Mouse (Mus musculus) CH12.LX (cell line): Measurements from ENCODE around the gene Morf4l1. TPM values are rescaled to one million over a fixed set of nuclear protein-coding genes. Genes with fewer than 3 reads are reported as not detected.
A peak's percentile ranks its signal among the peaks of the same experiment; 100 is the strongest.

Experiments used
- DNase-seq: peaks from one replicate; pipeline ENCODE4 v3.0.0-alpha.2; 2013; ENCODE audit errors: extremely low read depth
- H3K27ac ChIP-seq: 2 replicates; pipeline ENCODE4 v1.5.1; 2012; ENCODE audit warnings: low read depth, mild to moderate bottlenecking, control low read depth, moderate library complexity; ENCODE audit not compliant: insufficient read depth
- H3K27me3 ChIP-seq: replicated peaks from 2 replicates; pipeline ENCODE3; 2012; ENCODE audit warnings: inconsistent platforms
- H3K36me3 ChIP-seq, 2 experiments: replicated peaks in 1 of 2; 2 replicates each; pipeline versions ENCODE3 to v1.6.1; 2012; ENCODE audit warnings: inconsistent platforms in 1 of 2, low read length in 1 of 2, mild to moderate bottlenecking in 1 of 2, mixed read lengths in 1 of 2, moderate library complexity in 1 of 2; ENCODE audit not compliant: control insufficient read depth in 1 of 2, insufficient read depth in 1 of 2
- H3K4me1 ChIP-seq, 2 experiments: 2 replicates each; pipeline ENCODE4 v1.6.1; 2012; ENCODE audit warnings: inconsistent platforms in 1 of 2, moderate library complexity in 1 of 2; ENCODE audit not compliant: insufficient read depth in 2 of 2, control insufficient read depth in 1 of 2
- H3K4me2 ChIP-seq: 2 replicates; pipeline ENCODE4 v1.6.1; 2012; ENCODE audit warnings: low read depth, mild to moderate bottlenecking, control low read depth; ENCODE audit not compliant: poor library complexity, insufficient read depth, severe bottlenecking
- H3K4me3 ChIP-seq, 3 experiments: fragments of 150-350 bp in 1 of 3; sonication (generic) in 1 of 3; replicated peaks in 1 of 3; 2 replicates each; pipeline versions ENCODE3 to v1.5.1; 2011 to 2012; ENCODE audit warnings: low read depth in 2 of 3, low read length in 2 of 3, mild to moderate bottlenecking in 2 of 3, moderate library complexity in 2 of 3, control low read depth in 1 of 3, improper control_type of control experiment in 1 of 3, inconsistent platforms in 1 of 3, mixed read lengths in 1 of 3; ENCODE audit not compliant: poor library complexity in 1 of 3
- H3K79me2 ChIP-seq: replicated peaks from 2 replicates; pipeline ENCODE4 v1.6.1; 2012; ENCODE audit warnings: mild to moderate bottlenecking, moderate library complexity; ENCODE audit not compliant: control insufficient read depth, poor library complexity, insufficient read depth, severe bottlenecking; ENCODE audit errors: extremely low read depth
- H3K9ac ChIP-seq: 2 replicates; pipeline ENCODE4 v1.6.1; 2012; ENCODE audit warnings: low read depth, mild to moderate bottlenecking, control low read depth, moderate library complexity; ENCODE audit not compliant: insufficient read depth
- H3K9me3 ChIP-seq: replicated peaks from 2 replicates; pipeline ENCODE3; 2012; ENCODE audit warnings: low read length, inconsistent platforms, mixed read lengths
- CHD1 ChIP-seq: IDR thresholded peaks from 2 replicates; pipeline ENCODE4 v1.6.1; 2012; ENCODE audit warnings: low read depth, low read length, improper control_type of control experiment, inconsistent platforms
- CTCF ChIP-seq, 2 experiments: IDR thresholded peaks in 1 of 2; conservative IDR thresholded peaks in 1 of 2; 2 replicates each; pipeline ENCODE4 v1.5.1; 2011 to 2012; ENCODE audit warnings: low read depth in 2 of 2, low read length in 2 of 2, improper control_type of control experiment in 1 of 2, inconsistent platforms in 1 of 2, mild to moderate bottlenecking in 1 of 2, moderate library complexity in 1 of 2
- E2F4 ChIP-seq: IDR thresholded peaks from 2 replicates; pipeline ENCODE4 v1.6.1; 2011; ENCODE audit warnings: low read depth, low read length, improper control_type of control experiment; ENCODE audit not compliant: insufficient replicate concordance
- ELF1 ChIP-seq: IDR thresholded peaks from 2 replicates; pipeline ENCODE4 v1.6.1; 2014; ENCODE audit warnings: low read depth, mild to moderate bottlenecking, inconsistent platforms, low read length, improper control_type of control experiment
- EP300 ChIP-seq: IDR thresholded peaks from 2 replicates; pipeline ENCODE4 v1.6.1; 2011; ENCODE audit warnings: low read length, improper control_type of control experiment
- ETS1 ChIP-seq: conservative IDR thresholded peaks from 2 replicates; pipeline ENCODE4 v1.6.1; 2012; ENCODE audit warnings: low read depth, mild to moderate bottlenecking, inconsistent platforms, low read length, improper control_type of control experiment, moderate library complexity
- JUN ChIP-seq: IDR thresholded peaks from 2 replicates; pipeline ENCODE4 v1.6.1; 2011; ENCODE audit warnings: low read depth, mild to moderate bottlenecking, low read length, improper control_type of control experiment, moderate library complexity; ENCODE audit not compliant: insufficient read depth
- JUND ChIP-seq: conservative IDR thresholded peaks from 2 replicates; pipeline ENCODE4 v1.6.1; 2011; ENCODE audit warnings: low read depth, low read length, improper control_type of control experiment
- KAT2A ChIP-seq: IDR thresholded peaks from 2 replicates; pipeline ENCODE4 v1.6.1; 2012; ENCODE audit warnings: low read length, improper control_type of control experiment, inconsistent platforms; ENCODE audit not compliant: insufficient replicate concordance
- MAZ ChIP-seq: IDR thresholded peaks from 2 replicates; pipeline ENCODE4 v1.6.1; 2012; ENCODE audit warnings: low read depth, mild to moderate bottlenecking, inconsistent platforms, low read length, improper control_type of control experiment, moderate library complexity
- MEF2A ChIP-seq: IDR thresholded peaks from 2 replicates; pipeline ENCODE4 v1.6.1; 2014; ENCODE audit warnings: low read depth, mild to moderate bottlenecking, inconsistent platforms, low read length, improper control_type of control experiment, borderline replicate concordance
- NELFE ChIP-seq: IDR thresholded peaks from 2 replicates; pipeline ENCODE4 v1.6.1; 2011; ENCODE audit warnings: low read depth, low read length, improper control_type of control experiment
- POLR2A ChIP-seq: IDR thresholded peaks from 2 replicates; pipeline ENCODE4 v1.6.1; 2011; ENCODE audit warnings: low read depth, mild to moderate bottlenecking, improper control_type of control experiment, low read length
- POLR2AphosphoS2 ChIP-seq: IDR thresholded peaks from 2 replicates; pipeline ENCODE4 v1.6.1; 2011; ENCODE audit warnings: low read depth, low read length, improper control_type of control experiment
- RAD21 ChIP-seq: IDR thresholded peaks from 2 replicates; pipeline ENCODE4 v1.6.1; 2011; ENCODE audit warnings: low read depth, mild to moderate bottlenecking, low read length, improper control_type of control experiment, moderate library complexity
- SIN3A ChIP-seq: IDR thresholded peaks from 2 replicates; pipeline ENCODE4 v1.6.1; 2012; ENCODE audit warnings: low read length, improper control_type of control experiment, inconsistent platforms
- SMC3 ChIP-seq: IDR thresholded peaks from 2 replicates; pipeline ENCODE4 v1.6.1; 2011; ENCODE audit warnings: low read depth, low read length, improper control_type of control experiment
- TBP ChIP-seq: conservative IDR thresholded peaks from 2 replicates; pipeline ENCODE4 v1.6.1; 2011; ENCODE audit warnings: low read depth, low read length, improper control_type of control experiment
- TCF12 ChIP-seq: IDR thresholded peaks from 2 replicates; pipeline ENCODE4 v1.6.1; 2014; ENCODE audit warnings: low read depth, mild to moderate bottlenecking, inconsistent platforms, low read length, improper control_type of control experiment
- UBTF ChIP-seq: IDR thresholded peaks from 2 replicates; pipeline ENCODE4 v1.6.1; 2012; ENCODE audit warnings: low read depth, mild to moderate bottlenecking, inconsistent platforms, low read length, improper control_type of control experiment, moderate library complexity
- USF1 ChIP-seq: IDR thresholded peaks from 2 replicates; pipeline ENCODE4 v1.6.1; 2014; ENCODE audit warnings: low read depth, mild to moderate bottlenecking, inconsistent platforms, low read length, improper control_type of control experiment
- ZC3H11A ChIP-seq: IDR thresholded peaks from 2 replicates; pipeline ENCODE4 v1.6.1; 2012; ENCODE audit warnings: low read depth, mild to moderate bottlenecking, inconsistent platforms, low read length, improper control_type of control experiment
- ZKSCAN1 ChIP-seq: IDR thresholded peaks from 2 replicates; pipeline ENCODE4 v1.6.1; 2012; ENCODE audit warnings: low read depth, inconsistent platforms, low read length, improper control_type of control experiment, borderline replicate concordance
- ZMIZ1 ChIP-seq: IDR thresholded peaks from 2 replicates; pipeline ENCODE4 v1.6.1; 2012; ENCODE audit warnings: low read depth, mild to moderate bottlenecking, inconsistent platforms, low read length, improper control_type of control experiment
- dilution Hi-C: fragments of 300-500 bp; cut with MboI; formaldehyde crosslinking; loops from 2 replicates; pipeline ENCODE4 v1.14.3; 2020; ENCODE audit warnings: low sequenced_read_pairs; ENCODE audit not compliant: extremely low pct_unique_long_range_greater_than_20kb, extremely low pct_ligation_motif_present
- in situ Hi-C: fragments of 300-500 bp; cut with MboI; formaldehyde crosslinking; loops from 3 replicates; pipeline ENCODE4 v1.14.3; 2019; ENCODE audit warnings: low sequenced_read_pairs, low pct_ligation_motif_present, low pct_unique_long_range_greater_than_20kb, mixed read lengths
- polyA plus RNA-seq: library from polyadenylated mRNA; unstranded; fragments of >175 nt; gene quantifications from 2 replicates; pipeline ENCODE4 v1.2.1, GENCODE M21; 2012; ENCODE audit warnings: low read depth; ENCODE audit not compliant: insufficient read length
- total RNA-seq, 2 experiments: library from RNA; depleted of rRNA; stranded (reverse); fragments of 300-350 nt in 1 of 2; fragments of >200 nt in 1 of 2; gene quantifications; 2 replicates each; pipeline ENCODE4 v1.2.3; 2012 to 2014

Gene Morf4l1
- total and polyA plus RNA-seq, 3 experiments, result 127 to 233 (median 225) TPM

DNA sequence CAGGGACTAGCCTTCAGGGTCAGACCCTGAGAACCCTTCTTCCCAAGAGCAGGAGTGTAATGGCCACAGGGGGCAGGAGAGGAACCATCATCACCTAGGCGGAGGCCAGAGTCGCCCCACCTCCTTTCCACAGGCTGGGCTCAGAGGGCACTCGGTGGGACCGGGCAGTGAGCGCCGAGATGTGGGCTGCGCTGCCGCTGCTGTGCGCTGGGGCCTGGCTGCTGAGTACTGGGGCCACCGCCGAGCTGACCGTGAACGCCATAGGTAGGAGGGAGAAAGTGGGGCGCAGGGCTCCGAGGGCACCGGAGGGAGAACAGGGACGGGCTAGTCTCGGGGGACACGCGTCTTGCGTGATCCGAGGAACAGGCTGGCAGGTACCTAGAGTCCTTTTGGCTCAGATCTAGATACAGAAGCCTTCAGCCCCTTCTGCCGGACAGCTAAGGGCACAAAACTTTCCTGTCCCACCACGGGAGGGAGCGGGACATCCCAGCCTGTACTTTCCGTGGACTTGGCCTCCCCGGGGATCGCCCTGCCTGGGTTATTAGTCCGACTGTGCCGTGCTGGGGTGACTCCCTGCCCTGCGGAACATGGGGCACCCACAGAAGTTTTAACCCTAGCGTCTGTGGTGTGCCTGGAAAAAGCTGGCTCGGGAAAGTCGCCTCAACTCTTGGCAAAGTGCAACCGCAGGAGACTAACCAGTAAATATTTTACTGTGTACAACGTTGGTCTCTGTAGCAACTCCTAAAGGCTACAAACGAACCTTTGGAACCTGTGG, 60.0 kb downstream of the Morf4l1 start:
- H3K27me3 ChIP-seq, result no peaks in the 10 kb centered on the region
- peaks cover 29% of the 10 kb centered on the region for H3K79me2 ChIP-seq
- dilution Hi-C loops, result no loop called here
- H3K4me1 ChIP-seq, result peaks cover 8 to 40% of the 10 kb centered on the region in 2 experiments
- H3K4me3 ChIP-seq, result peak overlapping the region; percentile 72 to 97 (median 92)
- TF ChIP-seq ZMIZ1 (no peak), ETS1 (no peak), TBP (0 out of 2 replicates have a peak, but pooled peaks have one; percentile 35), SMC3 (peak; percentile 21), UBTF (peak; percentile 89), NELFE (0 out of 2 replicates have a peak, but pooled peaks have one; percentile 36), CHD1 (no peak), POLR2A (peak; percentile 71), JUND (no peak), POLR2AphosphoS2 (no peak), MAZ (no peak), RAD21 (peak; percentile 35), TCF12 (0 out of 2 replicates have a peak, but pooled peaks have one; percentile 43), USF1 (no peak), EP300 (no peak), CTCF (conservative IDR thresholded peaks at IDR 0.05 in 1 of 2, IDR thresholded peaks at IDR 0.05 in 1 of 2; ENCODE audit: low read depth in 2 of 2, low read length in 2 of 2) (peak in 1 of 2 experiments; percentile 61; a peak in 3 of 4 replicates), E2F4 (no peak)
- H3K36me3 ChIP-seq, result peaks cover 0 to 5% of the 10 kb centered on the region in 2 experiments
- H3K9me3 ChIP-seq, result no peaks in the 10 kb centered on the region
- H3K4me2 ChIP-seq, result 0 out of 2 replicates have a peak overlapping the region, but pooled peaks have one; percentile 18
- peak overlapping the region; percentile 86 for H3K9ac ChIP-seq
- peak overlapping the region; percentile 70 for H3K27ac ChIP-seq
- DNase-seq, result peak; percentile 81
- in situ Hi-C loops, result no loop called here

DNA sequence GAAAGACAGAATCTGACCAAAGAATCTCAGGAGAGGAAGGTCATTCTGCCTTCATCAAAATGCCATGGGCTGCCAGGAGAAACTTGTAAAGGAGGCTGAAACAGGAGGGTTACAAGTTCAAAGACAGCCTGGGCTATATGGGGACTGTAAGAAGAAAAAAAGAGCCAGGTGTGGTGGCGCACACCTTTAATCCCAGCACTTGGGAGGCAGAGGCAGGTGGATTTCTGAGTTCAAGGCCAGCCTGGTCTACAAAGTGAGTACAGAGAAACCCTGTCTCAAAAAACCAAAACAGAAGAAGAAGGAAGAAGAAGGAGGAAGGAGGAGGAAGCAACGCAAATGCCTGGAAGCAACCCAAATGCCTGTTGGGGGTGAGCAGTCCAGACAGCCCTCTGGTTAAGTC, 60.7 kb downstream of the Morf4l1 start, which contains the start of gene Ctsh:
Ctsh (plus strand) TSS at position 301 of the 400 bp plus-strand sequence.
- TF ChIP-seq KAT2A, result no peak
- no peak for TF ChIP-seq UBTF
- TF ChIP-seq SIN3A, result no peak
- TF ChIP-seq JUN, result no peak
- TF ChIP-seq MEF2A, result no peak
- TF ChIP-seq ZKSCAN1, result no peak
- no peak for TF ChIP-seq ETS1
- TF ChIP-seq CTCF (conservative IDR thresholded peaks at IDR 0.05 in 1 of 2, IDR thresholded peaks at IDR 0.05 in 1 of 2; ENCODE audit: low read depth in 2 of 2, low read length in 2 of 2), result no peak
- TF ChIP-seq ZC3H11A, result no peak
- no peak for TF ChIP-seq ELF1
- no peak for TF ChIP-seq CHD1
- no peak for TF ChIP-seq JUND
- no peak for TF ChIP-seq POLR2A
- peaks cover 8 to 34% of the 10 kb centered on the region in 2 experiments for H3K4me1 ChIP-seq
- peaks cover 29% of the 10 kb centered on the region for H3K79me2 ChIP-seq
- H3K27me3 ChIP-seq, result no peaks in the 10 kb centered on the region
- peaks cover 0 to 5% of the 10 kb centered on the region in 2 experiments for H3K36me3 ChIP-seq
- dilution Hi-C loops (no loop called here), in situ Hi-C loops (no loop called here)
- H3K27ac ChIP-seq, result peak within 1 kb of the TSS; percentile 70
- peak within 1 kb of the TSS; percentile 72 to 97 (median 92) for H3K4me3 ChIP-seq
- H3K9me3 ChIP-seq, result no peaks in the 10 kb centered on the region
- H3K4me2 ChIP-seq, result 0 out of 2 replicates have a peak within 1 kb of the TSS, but pooled peaks have one; percentile 18
- no peak for DNase-seq
- peak within 1 kb of the TSS; percentile 86 for H3K9ac ChIP-seq
